Mouse (Mus musculus) myocyte (in vitro differentiated cells): ENCODE measurements around the gene 1700011M02Rik.

Source experiments
- CEBPB ChIP-seq: IDR thresholded peaks from 2 replicates; pipeline ENCODE4 v1.6.1; 2011; ENCODE audit warnings: mild to moderate bottlenecking, moderate library complexity; ENCODE audit not compliant: poor library complexity, insufficient read depth, severe bottlenecking
- MAX ChIP-seq: IDR thresholded peaks from one replicate; pipeline ENCODE4 v1.6.1; 2011; ENCODE audit warnings: low read depth, mild to moderate bottlenecking, control low read depth
- MYOD1 ChIP-seq, 3 experiments: IDR thresholded peaks; one replicate each; pipeline ENCODE4 v1.6.1; 2011; ENCODE audit warnings: control low read depth in 2 of 3, low read depth in 2 of 3, mild to moderate bottlenecking in 2 of 3, moderate library complexity in 1 of 3; ENCODE audit not compliant: insufficient read length in 2 of 3, control insufficient read depth in 1 of 3
- MYOG ChIP-seq, 3 experiments: IDR thresholded peaks; one replicate each; pipeline ENCODE4 v1.6.1; 2011; ENCODE audit warnings: control low read depth in 2 of 3, low read depth in 2 of 3, mild to moderate bottlenecking in 2 of 3; ENCODE audit not compliant: insufficient read length in 2 of 3, control insufficient read depth in 1 of 3, insufficient read depth in 1 of 3
- POLR2A ChIP-seq: IDR thresholded peaks from one replicate; pipeline ENCODE4 v1.6.1; 2011; ENCODE audit warnings: low read depth, mild to moderate bottlenecking, control low read depth, moderate library complexity; ENCODE audit not compliant: insufficient read length
- POLR2AphosphoS2 ChIP-seq: IDR thresholded peaks from one replicate; pipeline ENCODE4 v1.6.1; 2011; ENCODE audit warnings: low read depth, control low read depth; ENCODE audit not compliant: insufficient read length
- REST ChIP-seq: IDR thresholded peaks from one replicate; pipeline ENCODE4 v1.6.1; 2011; ENCODE audit warnings: mild to moderate bottlenecking, control low read depth, moderate library complexity; ENCODE audit not compliant: insufficient read depth, insufficient read length
- TCF12 ChIP-seq: IDR thresholded peaks from one replicate; pipeline ENCODE4 v1.6.1; 2011; ENCODE audit warnings: mild to moderate bottlenecking, control low read depth; ENCODE audit not compliant: poor library complexity, insufficient read depth, severe bottlenecking
- TCF3 ChIP-seq: IDR thresholded peaks from one replicate; pipeline ENCODE4 v1.6.1; 2011; ENCODE audit warnings: low read depth, control low read depth; ENCODE audit not compliant: insufficient read length
- USF1 ChIP-seq: IDR thresholded peaks from one replicate; pipeline ENCODE4 v1.6.1; 2011; ENCODE audit warnings: low read depth, mild to moderate bottlenecking, control low read depth, moderate library complexity

GRCm38 (mm10) chrX:102867871-102868270 lies 40.8 kb upstream of the 1700011M02Rik start, which contains the start of gene 1700031F05Rik:
- TF ChIP-seq POLR2A, result no peak
- TF ChIP-seq MAX, result no peak
- no peak for TF ChIP-seq REST
- TF ChIP-seq MYOG (IDR thresholded peaks at IDR 0.05; ENCODE audit: control insufficient read depth in 1 of 3, insufficient read depth in 1 of 3, insufficient read length in 2 of 3, low read depth in 2 of 3), result no peak
- no peak for TF ChIP-seq POLR2AphosphoS2
- no peak for TF ChIP-seq USF1
- TF ChIP-seq MYOD1 (IDR thresholded peaks at IDR 0.05; ENCODE audit: control insufficient read depth in 1 of 3, insufficient read length in 2 of 3, low read depth in 2 of 3), result no peak
- TF ChIP-seq TCF12, result no peak
- TF ChIP-seq CEBPB, result no peak
- TF ChIP-seq TCF3, result no peak
